Mouse (Mus musculus): ENCODE data around the gene Mrpl45. TPM values are rescaled to one million over a fixed set of nuclear protein-coding genes. Genes with fewer than 3 reads are reported as not detected.

Mrpl45 gene
- polyA plus RNA-seq, 1 experiment from 2014 or later, result 58.4 TPM

DNA sequence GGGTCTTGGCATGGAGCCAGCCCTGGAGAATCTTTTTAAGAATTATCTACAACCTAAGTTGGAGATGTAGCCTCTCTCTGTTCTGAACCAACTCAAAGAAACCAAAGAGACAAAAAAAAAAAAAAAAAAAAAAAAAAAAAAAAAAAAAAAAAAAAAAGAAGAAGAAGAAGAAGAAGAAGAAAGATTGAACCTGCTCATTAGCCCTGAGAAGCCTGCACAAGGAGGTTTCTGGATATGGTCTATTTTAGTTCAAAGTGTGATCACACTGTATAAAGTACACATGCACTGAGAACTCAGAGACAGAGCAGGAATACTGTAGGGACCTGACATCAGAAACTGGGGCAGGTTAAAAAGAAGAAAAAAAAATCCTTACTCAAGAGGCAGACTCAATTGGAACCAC is 27.9 kb upstream of the Mrpl45 start:
- Histone ChIP-seq H3K9ac (ENCODE audit: low read depth, low read length) (no peak overlapping the region), H3K9me3 (ENCODE audit: control insufficient read depth, low read length) (no peaks in the 10 kb centered on the region), H3K27me3 (ENCODE audit: control insufficient read depth, insufficient read depth, low read length) (no peaks in the 10 kb centered on the region), H3K36me3 (ENCODE audit: control insufficient read depth, insufficient read depth, low read length) (no peaks in the 10 kb centered on the region), H3K27ac (ENCODE audit: low read depth, low read length) (no peak overlapping the region), H3K4me2 (replicated peaks; ENCODE audit: low read depth, low read length) (no peak overlapping the region), H3K4me3 (ENCODE audit: low read length) (no peak overlapping the region), H3K4me1 (ENCODE audit: control insufficient read depth, insufficient read depth, low read length) (0 out of 2 replicates have a peak, but pooled peaks cover 4% of the 10 kb centered on the region)
- ATAC-seq (ENCODE audit: low FRiP score, low TSS enrichment), result no peak

DNA sequence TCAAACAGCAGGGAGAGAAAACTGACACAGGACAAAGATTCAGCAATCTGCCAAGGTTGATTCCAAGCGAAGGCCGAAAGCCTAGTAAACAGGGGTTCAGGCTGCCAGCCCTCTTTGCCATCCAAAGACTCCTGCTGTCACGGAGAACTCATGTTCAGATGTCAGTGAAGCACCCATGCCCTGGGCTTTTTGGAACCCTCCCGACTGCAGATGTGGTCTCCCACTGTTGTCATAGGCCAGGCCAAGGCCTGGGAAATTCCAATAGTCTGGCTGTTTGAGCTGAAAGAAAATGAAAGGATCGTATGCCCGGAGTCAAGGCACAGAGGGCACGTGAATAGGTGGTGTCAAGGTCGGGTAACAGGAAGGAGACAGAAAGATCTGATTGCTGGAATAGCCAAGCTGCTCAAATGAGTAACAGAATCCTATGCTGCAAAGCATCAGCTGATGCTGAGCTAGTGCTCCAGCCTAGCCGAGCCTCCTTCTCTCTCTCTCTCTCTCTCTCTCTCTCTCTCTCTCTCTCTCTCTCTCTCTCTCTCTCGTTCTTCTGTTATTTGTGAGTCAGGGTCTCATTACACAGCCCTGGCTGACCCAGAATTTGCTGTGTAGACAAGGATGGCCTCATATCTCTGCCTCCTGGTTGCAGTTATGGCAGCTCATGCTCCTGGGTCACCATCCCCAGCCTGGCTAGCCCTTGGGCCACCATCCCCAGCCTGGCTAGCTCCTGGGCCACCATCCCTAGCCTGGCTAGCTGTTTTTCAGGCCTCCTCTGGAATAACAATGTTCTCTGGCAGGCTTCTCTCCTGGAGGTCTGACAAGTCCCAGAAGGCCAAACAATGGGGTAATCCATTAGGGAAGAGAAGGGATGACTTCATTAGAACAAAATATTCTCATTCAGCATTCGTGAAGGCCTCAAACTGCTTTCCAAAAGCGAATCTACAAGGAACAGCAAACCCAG is 26.0 kb upstream of the Mrpl45 start:
- Histone ChIP-seq H3K27me3 (ENCODE audit: control insufficient read depth, insufficient read depth, low read length) (no peaks in the 10 kb centered on the region), H3K9ac (ENCODE audit: low read depth, low read length) (no peak overlapping the region), H3K27ac (ENCODE audit: low read depth, low read length) (no peak overlapping the region), H3K4me1 (ENCODE audit: control insufficient read depth, insufficient read depth, low read length) (0 out of 2 replicates have a peak, but pooled peaks cover 4% of the 10 kb centered on the region), H3K9me3 (ENCODE audit: control insufficient read depth, low read length) (no peaks in the 10 kb centered on the region), H3K4me3 (ENCODE audit: low read length) (no peak overlapping the region), H3K36me3 (ENCODE audit: control insufficient read depth, insufficient read depth, low read length) (no peaks in the 10 kb centered on the region), H3K4me2 (replicated peaks; ENCODE audit: low read depth, low read length) (no peak overlapping the region)
- 52% methylated on average over 12 of the region's 12 CpGs for WGBS
- no peak for ATAC-seq (ENCODE audit: low FRiP score, low TSS enrichment)

- Histone ChIP-seq H3K27ac (ENCODE audit: low read depth, low read length) (no peak overlapping the region), H3K4me1 (ENCODE audit: control insufficient read depth, insufficient read depth, low read length) (no peaks in the 10 kb centered on the region), H3K4me2 (replicated peaks; ENCODE audit: low read depth, low read length) (no peak overlapping the region), H3K9me3 (ENCODE audit: control insufficient read depth, low read length) (no peaks in the 10 kb centered on the region), H3K4me3 (ENCODE audit: low read length) (no peak overlapping the region), H3K9ac (ENCODE audit: low read depth, low read length) (no peak overlapping the region), H3K36me3 (ENCODE audit: control insufficient read depth, insufficient read depth, low read length) (no peaks in the 10 kb centered on the region), H3K27me3 (ENCODE audit: control insufficient read depth, insufficient read depth, low read length) (no peaks in the 10 kb centered on the region)
- no peak for ATAC-seq (ENCODE audit: low FRiP score, low TSS enrichment)
- 97% methylated on average over 1 of the region's 1 CpGs for WGBS
Measured at GRCm38 (mm10) chr11:97292731-97293130, 22.8 kb upstream of the Mrpl45 start.

DNA sequence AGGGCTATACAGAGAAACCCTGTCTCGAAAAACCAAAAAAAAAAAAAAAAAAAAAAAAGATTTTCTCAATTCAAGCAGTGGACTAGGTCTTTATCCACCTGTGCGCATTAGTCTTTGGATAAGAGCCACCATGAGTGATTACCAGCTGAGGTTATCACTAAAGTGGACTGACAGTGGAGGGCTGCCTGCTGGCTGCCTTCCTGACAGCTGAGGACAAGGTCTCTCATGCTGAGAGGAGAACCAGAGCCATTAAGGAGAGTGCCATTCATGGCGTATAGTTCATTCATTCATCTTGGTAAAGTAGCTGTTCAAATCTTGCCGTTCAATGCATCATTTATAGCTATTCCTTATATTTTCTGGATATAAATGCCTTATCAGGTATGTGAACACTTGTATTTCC is 19.0 kb upstream of the Mrpl45 start:
- Histone ChIP-seq H3K27ac (ENCODE audit: low read depth, low read length) (no peak overlapping the region), H3K4me1 (ENCODE audit: control insufficient read depth, insufficient read depth, low read length) (no peaks in the 10 kb centered on the region), H3K9me3 (ENCODE audit: control insufficient read depth, low read length) (no peaks in the 10 kb centered on the region), H3K36me3 (ENCODE audit: control insufficient read depth, insufficient read depth, low read length) (no peaks in the 10 kb centered on the region), H3K4me3 (ENCODE audit: low read length) (no peak overlapping the region), H3K4me2 (replicated peaks; ENCODE audit: low read depth, low read length) (no peak overlapping the region), H3K9ac (ENCODE audit: low read depth, low read length) (no peak overlapping the region), H3K27me3 (ENCODE audit: control insufficient read depth, insufficient read depth, low read length) (no peaks in the 10 kb centered on the region)
- ATAC-seq (ENCODE audit: low FRiP score, low TSS enrichment), result no peak
- WGBS, result 92% methylated on average over 3 of the region's 4 CpGs

DNA sequence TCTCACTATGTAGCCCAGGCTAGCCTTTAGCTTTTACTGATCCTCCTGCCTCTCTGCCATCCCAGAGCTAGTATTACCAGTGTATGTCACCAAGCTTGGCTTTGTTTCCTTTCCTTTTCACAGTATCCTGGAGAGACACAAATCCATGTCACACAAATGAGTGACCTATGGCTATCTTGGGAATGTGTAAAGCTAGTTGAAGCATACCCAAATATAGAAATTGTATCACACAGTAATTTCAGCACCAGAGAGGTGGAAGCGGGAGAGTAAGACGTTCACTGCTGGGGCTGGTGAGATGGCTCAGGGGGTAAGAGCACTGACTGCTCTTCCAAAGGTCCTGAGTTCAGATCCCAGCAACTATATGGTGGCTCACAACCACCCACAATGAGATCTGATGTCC is 15.6 kb upstream of the Mrpl45 start:
- WGBS, result 87% methylated on average over 2 of the region's 2 CpGs
- Histone ChIP-seq H3K4me2 (replicated peaks; ENCODE audit: low read depth, low read length) (no peak overlapping the region), H3K4me3 (ENCODE audit: low read length) (no peak overlapping the region), H3K36me3 (ENCODE audit: control insufficient read depth, insufficient read depth, low read length) (no peaks in the 10 kb centered on the region), H3K4me1 (ENCODE audit: control insufficient read depth, insufficient read depth, low read length) (no peaks in the 10 kb centered on the region), H3K27me3 (ENCODE audit: control insufficient read depth, insufficient read depth, low read length) (no peaks in the 10 kb centered on the region), H3K9me3 (ENCODE audit: control insufficient read depth, low read length) (no peaks in the 10 kb centered on the region), H3K27ac (ENCODE audit: low read depth, low read length) (no peak overlapping the region), H3K9ac (ENCODE audit: low read depth, low read length) (no peak overlapping the region)
- no peak for ATAC-seq (ENCODE audit: low FRiP score, low TSS enrichment)

- no peaks in the 10 kb centered on the region for H3K4me1 ChIP-seq (ENCODE audit: control insufficient read depth, insufficient read depth, low read length)
- no peaks in the 10 kb centered on the region for H3K27me3 ChIP-seq (ENCODE audit: control insufficient read depth, insufficient read depth, low read length)
- no peak overlapping the region for H3K4me3 ChIP-seq (ENCODE audit: low read length)
- no peaks in the 10 kb centered on the region for H3K36me3 ChIP-seq (ENCODE audit: control insufficient read depth, insufficient read depth, low read length)
- ATAC-seq (ENCODE audit: low FRiP score, low TSS enrichment), result no peak
- no peak overlapping the region for H3K27ac ChIP-seq (ENCODE audit: low read depth, low read length)
- no peak overlapping the region for H3K4me2 ChIP-seq (replicated peaks; ENCODE audit: low read depth, low read length)
- no peak overlapping the region for H3K9ac ChIP-seq (ENCODE audit: low read depth, low read length)
- WGBS, result 86% methylated on average over 16 of the region's 16 CpGs
- no peaks in the 10 kb centered on the region for H3K9me3 ChIP-seq (ENCODE audit: control insufficient read depth, low read length)
Measured at GRCm38 (mm10) chr11:97301406-97301805, 14.1 kb upstream of the Mrpl45 start.

DNA sequence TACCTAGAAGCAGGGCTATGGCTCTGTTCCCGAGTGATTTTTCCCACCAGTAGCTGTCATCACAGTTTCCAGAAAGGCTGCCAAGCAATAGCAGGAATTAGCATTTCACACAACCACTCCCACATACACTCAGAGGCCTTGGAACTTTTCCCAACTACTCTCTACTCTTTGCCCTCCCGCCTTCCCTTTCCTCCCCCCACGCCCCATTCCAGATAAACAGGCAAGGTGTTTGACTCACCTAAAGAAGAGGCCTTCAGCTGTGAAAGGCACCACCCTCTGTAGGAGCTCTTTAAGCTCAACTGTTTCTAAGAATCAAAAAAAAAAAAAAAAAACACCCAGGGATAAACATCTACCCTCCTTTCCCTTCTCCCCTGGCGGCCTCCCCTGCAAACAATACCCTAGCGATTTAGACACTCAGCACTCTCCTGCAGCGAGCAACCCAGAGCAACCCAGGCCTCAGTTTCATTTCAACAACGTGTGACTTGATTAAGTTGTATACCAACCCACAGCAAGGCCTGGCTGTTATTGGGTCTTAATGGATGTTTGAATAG is 13.2 kb upstream of the Mrpl45 start:
- WGBS, result 34% methylated on average over 7 of the region's 7 CpGs
- H3K4me2 ChIP-seq (replicated peaks; ENCODE audit: low read depth, low read length), result no peak overlapping the region
- no peaks in the 10 kb centered on the region for H3K36me3 ChIP-seq (ENCODE audit: control insufficient read depth, insufficient read depth, low read length)
- no peak overlapping the region for H3K4me3 ChIP-seq (ENCODE audit: low read length)
- no peak overlapping the region for H3K27ac ChIP-seq (ENCODE audit: low read depth, low read length)
- no peaks in the 10 kb centered on the region for H3K27me3 ChIP-seq (ENCODE audit: control insufficient read depth, insufficient read depth, low read length)
- H3K9me3 ChIP-seq (ENCODE audit: control insufficient read depth, low read length), result no peaks in the 10 kb centered on the region
- H3K4me1 ChIP-seq (ENCODE audit: control insufficient read depth, insufficient read depth, low read length), result no peaks in the 10 kb centered on the region
- no peak for ATAC-seq (ENCODE audit: low FRiP score, low TSS enrichment)
- no peak overlapping the region for H3K9ac ChIP-seq (ENCODE audit: low read depth, low read length)

DNA sequence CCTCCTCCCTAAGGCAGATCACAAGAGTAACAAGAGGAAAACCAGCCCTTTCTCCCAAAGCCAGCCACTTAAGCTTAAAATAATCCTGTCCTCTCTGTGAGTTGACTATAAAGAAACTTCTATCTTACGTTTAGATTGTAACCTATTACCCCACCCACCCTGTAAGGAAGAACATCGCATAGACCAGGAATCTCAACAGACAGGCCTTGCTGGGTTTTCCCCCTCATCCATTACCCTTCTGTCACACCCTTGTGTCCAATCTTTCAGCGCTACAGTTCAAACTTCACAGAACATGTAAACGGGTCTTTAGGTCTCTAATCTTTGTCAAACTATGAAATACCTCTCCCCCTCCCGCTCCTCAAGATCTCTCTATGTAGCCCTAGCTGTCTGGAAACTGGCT is 10.9 kb upstream of the Mrpl45 start:
- H3K27ac ChIP-seq (ENCODE audit: low read depth, low read length), result no peak overlapping the region
- 74% methylated on average over 5 of the region's 5 CpGs for WGBS
- H3K36me3 ChIP-seq (ENCODE audit: control insufficient read depth, insufficient read depth, low read length), result no peaks in the 10 kb centered on the region

GRCm38 (mm10) chr11:97307294-97308069 is 8.0 kb upstream of the Mrpl45 start:
- ATAC-seq (ENCODE audit: low FRiP score, low TSS enrichment), result no peak
- Histone ChIP-seq H3K9me3 (ENCODE audit: control insufficient read depth, low read length) (no peaks in the 10 kb centered on the region), H3K36me3 (ENCODE audit: control insufficient read depth, insufficient read depth, low read length) (no peaks in the 10 kb centered on the region), H3K27ac (ENCODE audit: low read depth, low read length) (no peak overlapping the region), H3K9ac (ENCODE audit: low read depth, low read length) (no peak overlapping the region), H3K4me2 (replicated peaks; ENCODE audit: low read depth, low read length) (no peak overlapping the region), H3K4me3 (ENCODE audit: low read length) (no peak overlapping the region), H3K27me3 (ENCODE audit: control insufficient read depth, insufficient read depth, low read length) (no peaks in the 10 kb centered on the region), H3K4me1 (ENCODE audit: control insufficient read depth, insufficient read depth, low read length) (peaks cover 14% of the 10 kb centered on the region)
- 94% methylated on average over 11 of the region's 11 CpGs for WGBS

More for the DNA sequence above, 10.9 kb upstream of the Mrpl45 start:
- H3K4me3 ChIP-seq (ENCODE audit: low read length), result no peak overlapping the region
- no peak for ATAC-seq (ENCODE audit: low FRiP score, low TSS enrichment)
- H3K9me3 ChIP-seq (ENCODE audit: control insufficient read depth, low read length), result no peaks in the 10 kb centered on the region
- H3K4me1 ChIP-seq (ENCODE audit: control insufficient read depth, insufficient read depth, low read length), result peaks cover 4% of the 10 kb centered on the region; the same call in 1 of the 2 replicates
- no peak overlapping the region for H3K4me2 ChIP-seq (replicated peaks; ENCODE audit: low read depth, low read length)
- no peak overlapping the region for H3K9ac ChIP-seq (ENCODE audit: low read depth, low read length)
- no peaks in the 10 kb centered on the region for H3K27me3 ChIP-seq (ENCODE audit: control insufficient read depth, insufficient read depth, low read length)
